Mouse (Mus musculus) granulocyte monocyte progenitor cell, adult 5-6 weeks (primary cell): Measurements from ENCODE around the gene Krt76. TPM values are rescaled to one million over a fixed set of nuclear protein-coding genes. Genes with fewer than 3 reads are reported as not detected.

Source experiments
- ATAC-seq: replicated peaks from 2 replicates; pipeline ENCODE4 v1.8.0; 2016; ENCODE audit warnings: mild to moderate bottlenecking, moderate TSS enrichment, inconsistent platforms; ENCODE audit not compliant: poor library complexity, severe bottlenecking
- total RNA-seq, 2 experiments: library from RNA; stranded (forward) in 1 of 2; stranded (reverse) in 1 of 2; fragments of 200-712, 200-1000 nt in 1 of 2; fragments of >200 nt in 1 of 2; fragmentation: Nextera tagmentation in 1 of 2; gene quantifications; 2 replicates each; pipeline ENCODE4 v1.2.3; 2014 to 2017

The Krt76 gene
- not detected in 2 replicates for total RNA-seq (2014; fragmentation: Nextera tagmentation)
- not detected in 2 replicates for total RNA-seq (2017)

DNA sequence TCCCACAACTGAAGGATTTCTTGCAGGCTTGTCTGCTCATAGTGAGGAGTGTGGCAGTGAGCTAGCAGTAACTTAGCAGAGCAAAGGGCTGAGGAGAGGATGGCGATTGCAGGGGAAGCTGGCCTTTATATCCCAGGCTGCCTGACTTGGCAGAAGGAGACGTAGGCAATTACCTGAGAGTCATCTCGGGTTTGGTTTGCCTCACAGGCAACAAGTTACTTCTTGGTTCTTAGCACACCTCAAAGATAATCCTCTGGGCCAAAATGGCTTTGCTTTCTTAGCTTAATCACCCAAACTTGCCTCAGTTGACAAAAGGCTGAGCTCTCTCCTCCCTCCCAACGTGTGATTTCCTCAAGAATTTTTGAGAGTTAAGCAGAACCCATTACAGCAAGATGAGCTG lies at the start of gene Krt76:
Gene Krt76 (minus strand): TSS at position 101 of the 400 bp plus-strand sequence.
- no peak for ATAC-seq

DNA sequence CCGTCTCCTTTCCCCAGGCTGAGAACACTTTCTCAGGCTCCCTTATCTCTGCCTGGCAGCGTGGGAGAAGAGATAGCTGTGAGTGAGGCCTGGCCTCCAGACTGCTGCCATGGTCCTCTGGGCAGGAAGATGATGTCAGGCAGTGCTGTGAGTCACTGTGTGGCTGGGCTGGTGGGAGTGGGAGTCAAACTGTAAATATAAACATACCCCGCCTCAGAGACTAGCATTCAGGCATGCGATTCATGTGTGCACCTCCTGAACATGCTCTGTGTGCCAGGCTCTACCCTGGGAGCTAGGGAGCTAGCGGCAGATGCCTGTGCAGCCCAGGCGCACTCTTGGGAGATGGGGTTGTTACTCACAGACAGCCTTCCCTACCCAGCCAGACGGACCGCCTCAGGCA lies 49.2 kb upstream of the Krt76 start:
- no peak for ATAC-seq

GRCm38 (mm10) chr15:101940274-101940829 lies 47.6 kb upstream of the Krt76 start, which contains the start of gene Krt79:
Krt79 (minus strand) TSS chr15:101940324.
- ATAC-seq: no peak

- ATAC-seq: no peak
These were observed 46.0 kb upstream of the Krt76 start for GRCm38 (mm10) chr15:101938600-101939308.

GRCm38 (mm10) chr15:101933024-101933423 lies 40.3 kb upstream of the Krt76 start:
- no peak; the same call in 1 of the 2 replicates for ATAC-seq

GRCm38 (mm10) chr15:101929666-101930065 lies 36.9 kb upstream of the Krt76 start:
- ATAC-seq: no peak

- ATAC-seq: no peak
These were observed 36.4 kb upstream of the Krt76 start for GRCm38 (mm10) chr15:101929087-101929486.

- ATAC-seq: no peak
These were observed 34.8 kb upstream of the Krt76 start for GRCm38 (mm10) chr15:101927340-101928080.

GRCm38 (mm10) chr15:101925041-101925440 lies 32.3 kb upstream of the Krt76 start:
- no peak for ATAC-seq

GRCm38 (mm10) chr15:101924635-101925034 lies 31.9 kb upstream of the Krt76 start, which contains the start of gene Krt4:
Krt4 (minus strand) TSS chr15:101924735.
- ATAC-seq: no peak

- ATAC-seq: no peak
These were observed 29.6 kb upstream of the Krt76 start for GRCm38 (mm10) chr15:101922296-101922695.

GRCm38 (mm10) chr15:101916072-101916471 lies 23.4 kb upstream of the Krt76 start:
- no peak for ATAC-seq

DNA sequence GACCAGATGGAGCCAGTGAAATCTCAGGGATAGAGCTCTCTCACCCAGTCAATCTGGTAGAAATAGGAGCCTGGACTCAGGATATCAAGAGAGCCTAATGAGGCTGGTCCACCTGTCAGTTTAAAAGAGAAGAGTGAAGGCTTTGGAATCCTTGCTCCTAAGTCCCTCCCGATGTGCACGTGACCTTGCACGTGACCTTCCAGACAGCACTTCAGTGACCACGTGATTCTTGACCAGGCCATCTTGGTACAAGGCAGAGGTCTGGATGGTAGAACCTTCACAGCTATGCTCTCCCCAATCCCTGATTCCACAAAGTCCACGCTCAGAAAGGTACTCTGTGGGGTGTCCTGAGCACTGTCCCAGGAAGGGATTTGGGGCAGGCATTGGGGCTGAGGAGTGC lies 12.1 kb upstream of the Krt76 start:
- ATAC-seq: no peak

DNA sequence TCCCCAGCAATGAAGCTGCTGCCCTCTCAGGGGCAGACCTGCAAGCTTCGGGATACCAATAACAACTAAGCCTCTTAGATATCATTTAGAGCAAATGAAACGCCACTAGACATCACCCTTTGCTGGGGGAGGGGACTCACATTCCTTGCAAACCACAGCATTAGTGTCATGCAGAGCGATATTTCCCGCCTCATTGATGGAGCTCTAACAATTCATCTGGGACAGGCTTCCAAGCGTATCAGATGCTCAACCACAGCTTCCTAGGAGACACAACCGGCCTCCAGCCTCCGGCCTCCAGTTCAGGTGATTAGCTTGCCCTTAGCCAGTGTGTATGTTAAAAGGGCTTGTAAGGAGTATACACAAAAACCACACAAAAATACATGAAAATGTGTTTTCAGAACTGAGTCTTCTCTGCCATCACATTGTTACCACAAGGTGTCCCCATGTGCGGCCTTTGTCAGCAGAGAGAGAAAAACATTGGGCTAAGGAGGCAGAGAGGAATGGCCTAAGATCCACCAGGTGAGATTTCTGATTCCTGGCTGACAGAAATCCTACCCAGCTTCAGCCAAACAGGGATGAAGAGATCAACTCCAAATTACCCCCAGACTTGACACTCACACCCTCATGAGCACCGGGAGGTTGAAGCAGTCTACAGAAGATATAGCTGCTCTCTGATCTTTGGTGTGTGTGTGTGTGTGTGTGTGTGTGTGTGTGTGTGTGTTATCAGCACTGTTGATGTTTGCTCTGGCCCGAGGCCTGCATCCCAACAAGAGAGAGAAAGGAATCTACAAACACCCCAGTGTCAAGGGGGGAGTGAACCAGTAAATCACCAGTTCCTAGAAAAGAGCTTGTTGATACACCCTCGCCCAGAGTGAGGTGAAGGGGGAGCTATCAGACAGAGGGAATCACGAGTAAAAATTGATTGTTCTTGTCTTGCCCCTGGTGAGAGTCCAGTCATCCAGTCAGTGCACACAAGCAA lies 9.7 kb upstream of the Krt76 start:
- ATAC-seq: no peak

- ATAC-seq: no peak
These were observed 2.5 kb upstream of the Krt76 start for GRCm38 (mm10) chr15:101895216-101895615.

DNA sequence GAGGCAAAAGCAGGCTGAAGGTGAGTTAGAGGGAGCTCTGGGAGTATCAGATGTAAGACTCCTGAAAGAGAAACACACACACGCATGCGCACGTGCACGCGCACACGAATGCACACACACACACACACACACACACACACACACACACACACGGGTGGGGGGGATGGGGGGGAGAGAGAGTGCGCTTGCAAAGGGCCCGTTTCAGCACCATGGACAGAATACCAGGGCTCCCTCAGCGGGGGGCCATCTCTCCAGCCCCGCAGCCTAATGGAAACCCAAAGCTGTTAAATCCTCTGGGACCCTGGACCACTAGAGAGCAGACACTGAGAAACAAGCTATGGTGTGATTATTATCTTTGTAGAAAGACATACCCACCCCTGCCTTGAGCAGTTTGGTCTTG lies 12.9 kb downstream of the Krt76 start:
- no peak for ATAC-seq

DNA sequence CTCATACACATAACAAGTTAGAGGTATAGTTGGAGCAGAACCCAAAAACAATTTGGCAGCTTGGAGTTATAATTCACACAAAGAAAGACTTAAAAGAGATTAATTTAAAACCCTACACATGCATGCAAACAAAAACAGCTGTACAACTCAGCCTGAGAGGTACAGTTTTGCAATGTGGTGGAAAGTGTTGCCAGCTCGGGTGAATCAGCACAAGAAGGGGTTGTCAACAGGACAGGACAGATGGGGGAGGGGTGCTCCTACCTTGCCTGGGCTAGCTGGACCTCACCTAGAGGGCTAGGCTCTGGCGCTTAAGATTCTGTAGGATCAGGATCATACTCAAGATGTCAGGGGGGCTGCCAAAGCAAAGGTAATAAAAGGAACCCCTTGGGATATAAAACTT lies 14.7 kb downstream of the Krt76 start:
- no peak for ATAC-seq

- ATAC-seq: no peak
These were observed 18.3 kb downstream of the Krt76 start for GRCm38 (mm10) chr15:101874383-101874782.

DNA sequence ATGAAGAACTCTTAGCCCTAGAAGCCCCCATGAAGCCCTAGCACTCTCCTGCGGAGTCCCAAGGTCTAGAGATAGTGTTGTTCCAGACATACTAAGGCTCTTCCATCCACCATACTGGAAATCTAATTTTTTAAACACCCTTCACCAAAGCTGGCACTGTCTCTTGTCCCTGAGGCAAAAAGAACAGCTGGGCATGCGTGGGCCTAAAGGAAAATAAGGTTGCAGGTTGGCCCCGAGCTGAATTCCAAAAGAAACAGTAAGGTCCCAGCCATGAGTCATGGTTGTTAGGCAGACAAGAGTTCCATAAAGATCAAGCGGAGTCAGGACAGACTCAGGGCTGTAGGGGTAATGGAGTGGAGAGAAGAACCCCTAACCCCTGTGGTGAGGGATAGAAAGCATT lies 19.5 kb downstream of the Krt76 start:
- ATAC-seq: no peak

- ATAC-seq: no peak
These were observed 23.3 kb downstream of the Krt76 start, which contains the start of gene Krt77 for GRCm38 (mm10) chr15:101869431-101869830. Krt77 (minus strand) TSS chr15:101869705.
